Mouse (Mus musculus) C2C12 (cell line): ENCODE measurements around the gene Uhrf1. TPM values are rescaled to one million over a fixed set of nuclear protein-coding genes. Genes with fewer than 3 reads are reported as not detected.

ENCODE experiments used
- H3K27me3 ChIP-seq: one replicate; pipeline ENCODE4 v1.6.1; 2011; ENCODE audit not compliant: control insufficient read depth, insufficient read depth, insufficient read length
- H3K36me3 ChIP-seq: one replicate; pipeline ENCODE4 v1.6.1; 2011; ENCODE audit not compliant: control insufficient read depth, insufficient read depth
- H3K4me3 ChIP-seq: one replicate; pipeline ENCODE4 v1.5.1; 2011; ENCODE audit warnings: mild to moderate bottlenecking, control low read depth; ENCODE audit not compliant: poor library complexity, insufficient read depth, severe bottlenecking
- H3K79me2 ChIP-seq: one replicate; pipeline ENCODE4 v1.6.1; 2011; ENCODE audit not compliant: control insufficient read depth, insufficient read depth
- H3K79me3 ChIP-seq: one replicate; pipeline ENCODE4 v1.6.1; 2011; ENCODE audit warnings: low read depth, control low read depth
- H3ac ChIP-seq: one replicate; pipeline ENCODE3; 2011; ENCODE audit warnings: low read depth; ENCODE audit not compliant: control insufficient read depth, insufficient read length
- CEBPB ChIP-seq: IDR thresholded peaks from one replicate; pipeline ENCODE4 v1.6.1; 2011; ENCODE audit warnings: low read depth, mild to moderate bottlenecking, control low read depth, moderate library complexity
- CTCF ChIP-seq: IDR thresholded peaks from one replicate; pipeline ENCODE4 v1.5.1; 2011; ENCODE audit not compliant: control insufficient read depth, insufficient read depth, insufficient read length
- FOSL1 ChIP-seq: IDR thresholded peaks from one replicate; pipeline ENCODE4 v1.8.0; 2011; ENCODE audit warnings: mild to moderate bottlenecking, low read length; ENCODE audit not compliant: poor library complexity, insufficient read depth, severe bottlenecking
- MAX ChIP-seq: IDR thresholded peaks from one replicate; pipeline ENCODE4 v1.6.1; 2011; ENCODE audit warnings: mild to moderate bottlenecking, control low read depth
- MYOD1 ChIP-seq: IDR thresholded peaks from one replicate; pipeline ENCODE4 v1.6.1; 2011; ENCODE audit warnings: low read depth; ENCODE audit not compliant: control insufficient read depth, insufficient read length
- MYOG ChIP-seq: IDR thresholded peaks from one replicate; pipeline ENCODE4 v1.6.1; 2011; ENCODE audit not compliant: control insufficient read depth, insufficient read length; ENCODE audit errors: extremely low read depth
- USF1 ChIP-seq: IDR thresholded peaks from one replicate; pipeline ENCODE4 v1.6.1; 2011; ENCODE audit warnings: low read depth, mild to moderate bottlenecking, control low read depth, moderate library complexity
- polyA plus RNA-seq: library from polyadenylated mRNA; unstranded; fragments of >200 nt; fragmentation: generic; extraction: Trizol; gene quantifications from one replicate; pipeline ENCODE4 v1.2.1, GENCODE M21; 2012; ENCODE audit warnings: missing spikeins

Uhrf1 gene
- polyA plus RNA-seq, 1 experiment = 93.0 TPM

- H3K79me2 ChIP-seq = peaks cover 48% of the 10 kb centered on the region
These were observed 39.1 kb upstream of the Uhrf1 start for GRCm38 (mm10) chr17:56264020-56264419.

GRCm38 (mm10) chr17:56265011-56265410, 38.1 kb upstream of the Uhrf1 start:
- Histone ChIP-seq H3K27me3 (no peaks in the 10 kb centered on the region), H3K4me3 (no peak overlapping the region), H3K79me3 (peaks cover 11% of the 10 kb centered on the region), H3K79me2 (peaks cover 38% of the 10 kb centered on the region), H3K36me3 (peaks cover 31% of the 10 kb centered on the region), H3ac (no peak overlapping the region)
- no peak for TF ChIP-seq MYOD1

More at GRCm38 (mm10) chr17:56264020-56264419, 39.1 kb upstream of the Uhrf1 start:
- H3K79me3 ChIP-seq = peaks cover 21% of the 10 kb centered on the region
- H3K27me3 ChIP-seq = no peaks in the 10 kb centered on the region
- no peak overlapping the region for H3ac ChIP-seq
- peaks cover 40% of the 10 kb centered on the region for H3K36me3 ChIP-seq
- H3K4me3 ChIP-seq = no peak overlapping the region
- no peak for TF ChIP-seq MAX
- no peak for TF ChIP-seq MYOD1
- peak; percentile 88 for TF ChIP-seq CTCF
- TF ChIP-seq FOSL1 = no peak
- no peak for TF ChIP-seq USF1
- no peak for TF ChIP-seq CEBPB

DNA sequence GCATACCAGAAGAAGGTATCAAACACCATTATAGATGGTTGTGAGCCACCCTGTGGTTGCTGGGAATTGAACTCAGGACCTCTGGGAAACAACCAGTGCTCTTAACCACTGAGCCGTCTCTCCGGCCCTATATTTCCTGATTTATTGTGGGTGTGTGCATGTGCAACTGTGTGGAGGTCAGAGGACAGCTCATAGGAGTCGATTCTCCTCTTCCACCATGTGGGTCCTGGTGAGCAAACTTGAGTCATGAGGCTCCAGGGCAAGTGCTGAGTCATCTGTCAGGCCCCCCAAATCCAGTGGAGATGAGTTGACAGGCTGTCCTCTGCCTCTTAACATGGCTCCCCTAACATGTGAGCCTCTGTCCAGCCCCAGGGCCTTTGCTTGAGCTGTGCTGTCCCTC, 37.3 kb upstream of the Uhrf1 start:
- Histone ChIP-seq H3K79me2 (peaks cover 29% of the 10 kb centered on the region), H3K27me3 (no peaks in the 10 kb centered on the region), H3ac (peak overlapping the region; percentile 45), H3K79me3 (peaks cover 6% of the 10 kb centered on the region), H3K36me3 (peaks cover 23% of the 10 kb centered on the region), H3K4me3 (no peak overlapping the region)
- no peak for TF ChIP-seq CEBPB
- no peak for TF ChIP-seq CTCF
- TF ChIP-seq MYOD1 = peak; percentile 33
- TF ChIP-seq MYOG = no peak
- TF ChIP-seq MAX = no peak
- peak; percentile 21 for TF ChIP-seq USF1
- peak; percentile 47 for TF ChIP-seq FOSL1

- Histone ChIP-seq H3K79me3 (peaks cover 3% of the 10 kb centered on the region), H3K4me3 (no peak overlapping the region), H3K36me3 (peaks cover 19% of the 10 kb centered on the region), H3K27me3 (no peaks in the 10 kb centered on the region), H3ac (peak overlapping the region; percentile 45), H3K79me2 (peaks cover 25% of the 10 kb centered on the region)
- peak; percentile 49 for TF ChIP-seq FOSL1
- TF ChIP-seq USF1 = no peak
These were observed 36.9 kb upstream of the Uhrf1 start for GRCm38 (mm10) chr17:56266271-56266670.

GRCm38 (mm10) chr17:56269153-56269630, 33.9 kb upstream of the Uhrf1 start:
- Histone ChIP-seq H3ac (peak overlapping the region; percentile 8), H3K4me3 (peak overlapping the region; percentile 2), H3K27me3 (no peaks in the 10 kb centered on the region), H3K79me2 (peaks cover under 1% of the 10 kb centered on the region), H3K36me3 (peaks cover 4% of the 10 kb centered on the region), H3K79me3 (no peaks in the 10 kb centered on the region)
- TF ChIP-seq MAX (no peak), MYOD1 (no peak), MYOG (no peak), FOSL1 (no peak), CTCF (no peak), USF1 (peak; percentile 16)

DNA sequence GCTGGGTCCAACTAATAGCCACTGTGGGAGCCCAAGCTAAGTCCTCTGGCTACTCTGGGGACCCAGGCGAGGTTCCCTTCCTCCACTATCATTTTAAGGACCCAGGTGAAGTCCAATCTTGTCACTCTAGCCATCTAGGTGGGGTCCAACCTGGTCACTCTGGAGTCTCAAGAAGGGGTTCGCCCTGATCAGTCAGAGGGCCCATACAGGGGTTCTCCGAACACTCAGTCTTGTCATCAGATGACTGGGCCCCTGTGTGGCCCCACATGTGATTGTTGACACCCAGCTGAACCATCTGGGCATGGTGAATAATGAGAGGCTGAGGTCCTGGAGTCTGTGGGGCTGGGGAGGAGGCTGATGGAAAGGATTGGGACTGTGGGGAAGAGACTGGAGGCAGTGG, 33.4 kb upstream of the Uhrf1 start:
- no peak overlapping the region for H3ac ChIP-seq
- peaks cover 4% of the 10 kb centered on the region for H3K36me3 ChIP-seq
- peak overlapping the region; percentile 2 for H3K4me3 ChIP-seq
- no peaks in the 10 kb centered on the region for H3K79me3 ChIP-seq
- no peak for TF ChIP-seq MAX
- TF ChIP-seq USF1 = no peak
- TF ChIP-seq CEBPB = no peak
- TF ChIP-seq FOSL1 = no peak
- no peak for TF ChIP-seq MYOD1
- TF ChIP-seq CTCF = no peak
- no peak for TF ChIP-seq MYOG
- no peaks in the 10 kb centered on the region for H3K79me2 ChIP-seq
- no peaks in the 10 kb centered on the region for H3K27me3 ChIP-seq
